Mouse (Mus musculus): ENCODE data around the gene Rasal2. TPM values are rescaled to one million over a fixed set of nuclear protein-coding genes. Genes with fewer than 3 reads are reported as not detected.

The Rasal2 gene
- total and polyA plus RNA-seq, 3 experiments, result 1.5 to 3.2 TPM; not detected in 1

- H3K9me3 ChIP-seq (replicated peaks; ENCODE audit: insufficient read depth, low read length), result no peaks in the 10 kb centered on the region
- no peak overlapping the region for H3K9ac ChIP-seq (ENCODE audit: control insufficient read depth, low read depth, low read length, poor library complexity, severe bottlenecking)
- no peak overlapping the region for H3K27ac ChIP-seq (ENCODE audit: control insufficient read depth, low read depth, low read length)
- H3K36me3 ChIP-seq (ENCODE audit: control insufficient read depth in 1 of 2, insufficient read depth in 2 of 2, low read length in 2 of 2), result peaks cover 0 to 8% of the 10 kb centered on the region in 2 experiments; a peak in 2 of 4 replicates
- no peak for DNase-seq (ENCODE audit: low read depth, low spot score)
- no peaks in the 10 kb centered on the region for H3K27me3 ChIP-seq (ENCODE audit: control insufficient read depth in 1 of 2, insufficient read depth in 2 of 2, low read length in 2 of 2)
- no peak overlapping the region for H3K4me3 ChIP-seq (ENCODE audit: control insufficient read depth in 1 of 2, insufficient read depth in 1 of 2, low read depth in 2 of 2, low read length in 2 of 2)
- H3K4me1 ChIP-seq (ENCODE audit: control insufficient read depth in 1 of 2, insufficient read depth in 2 of 2, low read length in 2 of 2), result peaks cover 0 to 2% of the 10 kb centered on the region in 2 experiments; a peak in 1 of 4 replicates
- H3K79me2 ChIP-seq (ENCODE audit: control insufficient read depth, insufficient read depth, low read length, poor library complexity), result no peaks in the 10 kb centered on the region
- no peak for TF ChIP-seq TAL1 (IDR thresholded peaks at IDR 0.05; ENCODE audit: low read length)
- no peak for TF ChIP-seq UBTF (IDR thresholded peaks at IDR 0.05; ENCODE audit: borderline replicate concordance, insufficient read depth, low read depth, low read length)
- no peak for TF ChIP-seq CTCF (IDR thresholded peaks at IDR 0.05 in 2 of 3, conservative IDR thresholded peaks at IDR 0.05 in 1 of 3; ENCODE audit: control insufficient read depth in 1 of 3, insufficient read depth in 1 of 3, low read depth in 2 of 3, low read length in 3 of 3, poor library complexity in 1 of 3, severe bottlenecking in 1 of 3)
Observed at GRCm38 (mm10) chr1:157298990-157299389, 113.4 kb downstream of the Rasal2 start.

GRCm38 (mm10) chr1:157297137-157297536, 115.3 kb downstream of the Rasal2 start:
- Histone ChIP-seq H3K9ac (ENCODE audit: control insufficient read depth, low read depth, low read length, poor library complexity, severe bottlenecking) (no peak overlapping the region), H3K4me3 (ENCODE audit: control insufficient read depth in 1 of 2, insufficient read depth in 1 of 2, low read depth in 2 of 2, low read length in 2 of 2) (no peak overlapping the region), H3K79me2 (ENCODE audit: control insufficient read depth, insufficient read depth, low read length, poor library complexity) (no peaks in the 10 kb centered on the region), H3K36me3 (ENCODE audit: control insufficient read depth in 1 of 2, insufficient read depth in 2 of 2, low read length in 2 of 2) (peaks cover 0 to 10% of the 10 kb centered on the region in 2 experiments; a peak in 2 of 4 replicates), H3K27ac (ENCODE audit: control insufficient read depth, low read depth, low read length) (no peak overlapping the region), H3K4me1 (ENCODE audit: control insufficient read depth in 1 of 2, insufficient read depth in 2 of 2, low read length in 2 of 2) (peaks cover 0 to 2% of the 10 kb centered on the region in 2 experiments; a peak in 1 of 4 replicates), H3K27me3 (ENCODE audit: control insufficient read depth in 1 of 2, insufficient read depth in 2 of 2, low read length in 2 of 2) (no peaks in the 10 kb centered on the region), H3K9me3 (replicated peaks; ENCODE audit: insufficient read depth, low read length) (no peaks in the 10 kb centered on the region)
- DNase-seq (ENCODE audit: low read depth, low spot score), result peak; percentile 68
- no peak for TF ChIP-seq GABPA (IDR thresholded peaks at IDR 0.05; ENCODE audit: low read depth, low read length)
- TF ChIP-seq CHD2 (IDR thresholded peaks at IDR 0.05; ENCODE audit: low read length), result no peak
- no peak for TF ChIP-seq USF2 (IDR thresholded peaks at IDR 0.05; ENCODE audit: borderline replicate concordance in 1 of 2, insufficient read depth in 1 of 2, low read depth in 1 of 2, low read length in 2 of 2)
- no peak for TF ChIP-seq MXI1 (IDR thresholded peaks at IDR 0.05; ENCODE audit: low read depth, low read length)
- no peak for TF ChIP-seq MYB (IDR thresholded peaks at IDR 0.05; ENCODE audit: low read depth, low read length)
- no peak for TF ChIP-seq POLR2A (IDR thresholded peaks at IDR 0.05; ENCODE audit: control insufficient read depth in 1 of 2, insufficient read depth in 1 of 2, low read depth in 1 of 2, low read length in 2 of 2, poor library complexity in 1 of 2)
- TF ChIP-seq SMC3 (IDR thresholded peaks at IDR 0.05; ENCODE audit: low read depth, low read length), result no peak
- TF ChIP-seq JUND (IDR thresholded peaks at IDR 0.05; ENCODE audit: low read depth, low read length), result no peak
- no peak for TF ChIP-seq E2F4 (IDR thresholded peaks at IDR 0.05; ENCODE audit: borderline replicate concordance, low read depth, low read length)
- TF ChIP-seq POLR2AphosphoS2 (IDR thresholded peaks at IDR 0.05; ENCODE audit: low read length), result no peak
- no peak for TF ChIP-seq POLR2AphosphoS5 (IDR thresholded peaks at IDR 0.05; ENCODE audit: borderline replicate concordance, low read depth, low read length)
- TF ChIP-seq RAD21 (IDR thresholded peaks at IDR 0.05; ENCODE audit: low read depth, low read length), result no peak
- no peak for TF ChIP-seq MAZ (IDR thresholded peaks at IDR 0.05; ENCODE audit: low read depth, low read length)
- peak; percentile 50 for TF ChIP-seq GATA1 (IDR thresholded peaks at IDR 0.05; ENCODE audit: low read depth, low read length)
- no peak for TF ChIP-seq ZMIZ1 (IDR thresholded peaks at IDR 0.05; ENCODE audit: low read depth, low read length)
- TF ChIP-seq ZKSCAN1 (IDR thresholded peaks at IDR 0.05; ENCODE audit: low read depth, low read length), result no peak
- peak; percentile 55 for TF ChIP-seq TAL1 (IDR thresholded peaks at IDR 0.05; ENCODE audit: low read length)
- no peak for TF ChIP-seq USF1 (IDR thresholded peaks at IDR 0.05; ENCODE audit: low read depth, low read length)
- TF ChIP-seq KAT2A (conservative IDR thresholded peaks at IDR 0.05; ENCODE audit: low read depth, low read length), result no peak
- no peak for TF ChIP-seq ELF1 (IDR thresholded peaks at IDR 0.05; ENCODE audit: low read depth, low read length)
- TF ChIP-seq NELFE (IDR thresholded peaks at IDR 0.05; ENCODE audit: low read depth, low read length), result no peak
- no peak for TF ChIP-seq TBP (IDR thresholded peaks at IDR 0.05; ENCODE audit: low read depth, low read length)
- peak; percentile 86 for TF ChIP-seq RCOR1 (IDR thresholded peaks at IDR 0.05; ENCODE audit: low read depth, low read length)
- no peak for TF ChIP-seq ZC3H11A (IDR thresholded peaks at IDR 0.05; ENCODE audit: low read depth, low read length)
- TF ChIP-seq MAFK (IDR thresholded peaks at IDR 0.05; ENCODE audit: borderline replicate concordance, low read depth, low read length), result no peak
- TF ChIP-seq HCFC1 (IDR thresholded peaks at IDR 0.05; ENCODE audit: low read depth, low read length), result no peak
- no peak for TF ChIP-seq ETS1 (IDR thresholded peaks at IDR 0.05; ENCODE audit: low read depth, low read length)
- TF ChIP-seq MYC (IDR thresholded peaks at IDR 0.05; ENCODE audit: low read depth, low read length), result peak; percentile 44; the same call in 1 of the 2 replicates
- no peak for TF ChIP-seq SIN3A (IDR thresholded peaks at IDR 0.05; ENCODE audit: low read length)
- TF ChIP-seq MAX (IDR thresholded peaks at IDR 0.05; ENCODE audit: low read length), result no peak
- peak; percentile 83 for TF ChIP-seq ZNF384 (IDR thresholded peaks at IDR 0.05; ENCODE audit: low read depth, low read length)

All from MEL (cell line).